ENCODE assay signal across 8 mouse cellular contexts in the genomic region with DNA sequence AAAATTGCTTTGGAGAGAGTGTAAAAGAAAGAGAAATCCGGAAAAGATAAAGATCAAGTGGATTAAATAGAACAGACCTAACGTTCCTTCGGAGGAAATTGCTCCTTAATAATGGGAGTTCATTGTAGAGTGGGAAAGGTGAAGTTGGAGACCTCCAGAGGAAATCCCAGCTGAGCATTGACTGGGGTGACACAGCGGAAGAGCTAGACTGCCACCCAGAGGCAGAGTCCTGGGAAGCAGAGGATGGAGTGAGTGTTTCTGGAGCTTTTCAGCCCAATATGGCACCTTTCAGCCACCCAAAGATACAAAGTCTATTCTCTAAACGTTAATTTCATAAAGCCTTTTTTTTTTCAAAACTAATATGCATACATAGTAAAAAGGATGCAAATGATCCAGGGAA.
DNase-seq lines count a peak whose midpoint lies in the region; ATAC-seq and TF ChIP-seq lines count a peak whose summit lies in the region.
"Had no signal": no experiment of that assay in that cellular context is flagged by ENCODE, and none has a peak within 500 bp of the region (broad histone marks: within the 10 kb centered on the region; RNA-seq: fewer than 3 reads in every experiment).

No protein-coding gene starts in this region.

- peak; percentile 85 for TF ChIP-seq CTCF in kidney, adult 2 months (conservative IDR thresholded peaks at IDR 0.05; ENCODE audit: insufficient read depth, insufficient read length, low read depth, low read length)
- peak; percentile 52 to 81 (median 79) for TF ChIP-seq CTCF in MEL (IDR thresholded peaks at IDR 0.05 in 2 of 3, conservative IDR thresholded peaks at IDR 0.05 in 1 of 3; ENCODE audit: control insufficient read depth in 1 of 3, insufficient read depth in 1 of 3, low read depth in 2 of 3, low read length in 3 of 3, poor library complexity in 1 of 3, severe bottlenecking in 1 of 3)
- TF ChIP-seq CTCF in brain, embryonic 14.5 days (IDR thresholded peaks at IDR 0.05; ENCODE audit: borderline replicate concordance, extremely low read depth, insufficient read depth, insufficient read length) = peak; percentile 71

- H3K36me3 ChIP-seq in kidney, adult 2 months (ENCODE audit: control insufficient read depth, insufficient read depth, low read length) = no peaks in the 10 kb centered on the region
- no peaks in the 10 kb centered on the region for H3K36me3 ChIP-seq in kidney, embryonic 16.5 days (ENCODE audit: insufficient read depth, low read length)
- no peaks in the 10 kb centered on the region for H3K36me3 ChIP-seq in MEL (ENCODE audit: control insufficient read depth in 1 of 2, insufficient read depth in 2 of 2, low read length in 2 of 2)
- no peaks in the 10 kb centered on the region for H3K36me3 ChIP-seq in limb, embryonic 10.5 days
- H3K36me3 ChIP-seq: embryonic facial prominence, embryonic 13.5 days had no signal

- TF ChIP-seq POLR2A in kidney, adult 2 months (IDR thresholded peaks at IDR 0.05; ENCODE audit: low read depth, low read length) = no peak
- TF ChIP-seq POLR2A in MEL (IDR thresholded peaks at IDR 0.05; ENCODE audit: control insufficient read depth in 1 of 2, insufficient read depth in 1 of 2, low read depth in 1 of 2, low read length in 2 of 2, poor library complexity in 1 of 2) = no peak
- TF ChIP-seq POLR2A in brain, embryonic 14.5 days (IDR thresholded peaks at IDR 0.05; ENCODE audit: borderline replicate concordance, extremely low read depth, insufficient read depth, insufficient read length, poor library complexity, severe bottlenecking) = no peak

- H3K4me3 ChIP-seq in kidney, adult 2 months (ENCODE audit: insufficient read depth, low read depth, low read length) = no peak overlapping the region
- H3K4me3 ChIP-seq in kidney, embryonic 16.5 days (ENCODE audit: low read length) = no peak overlapping the region
- no peak overlapping the region for H3K4me3 ChIP-seq in MEL (ENCODE audit: control insufficient read depth in 1 of 2, insufficient read depth in 1 of 2, low read depth in 2 of 2, low read length in 2 of 2)
- no peak overlapping the region for H3K4me3 ChIP-seq in limb, embryonic 10.5 days
- H3K4me3 ChIP-seq: embryonic facial prominence, embryonic 13.5 days had no signal

- H3K9me3 ChIP-seq in kidney, embryonic 16.5 days (ENCODE audit: low read length) = no peaks in the 10 kb centered on the region
- H3K9me3 ChIP-seq in MEL (replicated peaks; ENCODE audit: insufficient read depth, low read length) = no peaks in the 10 kb centered on the region
- H3K9me3 ChIP-seq in limb, embryonic 10.5 days (replicated peaks) = no peaks in the 10 kb centered on the region
- H3K9me3 ChIP-seq: embryonic facial prominence, embryonic 13.5 days had no signal

- peak; percentile 87 for TF ChIP-seq RAD21 in MEL (IDR thresholded peaks at IDR 0.05; ENCODE audit: low read depth, low read length)

- no peak overlapping the region for H3K4me2 ChIP-seq in kidney, embryonic 16.5 days (replicated peaks; ENCODE audit: low read depth, low read length)
- H3K4me2 ChIP-seq: embryonic facial prominence, embryonic 13.5 days had no signal

- H3K4me1 ChIP-seq in kidney, adult 2 months (ENCODE audit: control insufficient read depth, insufficient read depth, low read length) = no peaks in the 10 kb centered on the region
- no peaks in the 10 kb centered on the region for H3K4me1 ChIP-seq in kidney, embryonic 16.5 days (ENCODE audit: insufficient read depth, low read length)
- no peaks in the 10 kb centered on the region for H3K4me1 ChIP-seq in MEL (ENCODE audit: control insufficient read depth in 1 of 2, insufficient read depth in 2 of 2, low read length in 2 of 2)
- H3K4me1 ChIP-seq in limb, embryonic 10.5 days = no peaks in the 10 kb centered on the region
- H3K4me1 ChIP-seq: embryonic facial prominence, embryonic 13.5 days had no signal

- no peak overlapping the region for H3K9ac ChIP-seq in kidney, embryonic 16.5 days (replicated peaks; ENCODE audit: low read length)
- no peak overlapping the region for H3K9ac ChIP-seq in MEL (ENCODE audit: control insufficient read depth, low read depth, low read length, poor library complexity, severe bottlenecking)
- H3K9ac ChIP-seq: embryonic facial prominence, embryonic 13.5 days had no signal

- H3K79me2 ChIP-seq in MEL (ENCODE audit: control insufficient read depth, insufficient read depth, low read length, poor library complexity) = no peaks in the 10 kb centered on the region

- no peaks in the 10 kb centered on the region for H3K27me3 ChIP-seq in kidney, adult 2 months (replicated peaks; ENCODE audit: control insufficient read depth, insufficient read depth, low read length)
- H3K27me3 ChIP-seq in kidney, embryonic 16.5 days (ENCODE audit: insufficient read depth, low read length) = no peaks in the 10 kb centered on the region
- peaks cover 3 to 7% of the 10 kb centered on the region in 2 experiments; a peak in 3 of 4 replicates for H3K27me3 ChIP-seq in MEL (ENCODE audit: control insufficient read depth in 1 of 2, insufficient read depth in 2 of 2, low read length in 2 of 2)
- no peaks in the 10 kb centered on the region for H3K27me3 ChIP-seq in limb, embryonic 10.5 days (ENCODE audit: low read depth, poor library complexity, severe bottlenecking)
- H3K27me3 ChIP-seq: embryonic facial prominence, embryonic 13.5 days had no signal

- DNase-seq in kidney, adult 2 months = peak; percentile 52
- peak; percentile 36 for DNase-seq in MEL (ENCODE audit: low read depth, low spot score)
- DNase-seq in brain, embryonic 14.5 days (ENCODE audit: low read depth) = peak; percentile 57
- peak; percentile 51 for DNase-seq in limb, embryonic 10.5 days (ENCODE audit: low spot score)
- no peak for DNase-seq in spleen, adult 18-20 months

- no peak overlapping the region for H3K27ac ChIP-seq in kidney, adult 2 months (ENCODE audit: insufficient read depth, low read depth, low read length)
- H3K27ac ChIP-seq in kidney, embryonic 16.5 days (ENCODE audit: low read length) = no peak overlapping the region
- H3K27ac ChIP-seq in MEL (ENCODE audit: control insufficient read depth, low read depth, low read length) = no peak overlapping the region
- H3K27ac ChIP-seq in limb, embryonic 10.5 days = no peak overlapping the region
- H3K27ac ChIP-seq: embryonic facial prominence, embryonic 13.5 days had no signal

- 22% methylated on average over 5 of the region's 5 CpGs for WGBS in kidney, adult 2 months
- WGBS in kidney, embryonic 16.5 days = 22% methylated on average over 5 of the region's 5 CpGs
- 21% methylated on average over 5 of the region's 5 CpGs for WGBS in limb, embryonic 10.5 days

- no peak; the same call in 1 of the 2 replicates for ATAC-seq in kidney, embryonic 16.5 days (ENCODE audit: low FRiP score, low TSS enrichment)
- no peak for ATAC-seq in erythroblast, adult 5-6 weeks (replicated peaks; ENCODE audit: low FRiP score, poor library complexity, severe bottlenecking)

- no peak for TF ChIP-seq EP300 in MEL (IDR thresholded peaks at IDR 0.05; ENCODE audit: low read depth in 1 of 2, low read length in 2 of 2)

TF ChIP-seq in MEL, 35 proteins besides CTCF, POLR2A, EP300 and RAD21:
- TF ChIP-seq E2F4 (IDR thresholded peaks at IDR 0.05; ENCODE audit: borderline replicate concordance, low read depth, low read length) (no peak), TAL1 (IDR thresholded peaks at IDR 0.05; ENCODE audit: low read length) (no peak), ZC3H11A (IDR thresholded peaks at IDR 0.05; ENCODE audit: low read depth, low read length) (peak; percentile 80), ELF1 (IDR thresholded peaks at IDR 0.05; ENCODE audit: low read depth, low read length) (no peak), SMC3 (IDR thresholded peaks at IDR 0.05; ENCODE audit: low read depth, low read length) (peak; percentile 79), MYC (IDR thresholded peaks at IDR 0.05; ENCODE audit: low read depth, low read length) (no peak), MEF2A (IDR thresholded peaks at IDR 0.05; ENCODE audit: extremely low read depth, insufficient replicate concordance, low read depth, low read length, poor library complexity, severe bottlenecking) (no peak), MXI1 (IDR thresholded peaks at IDR 0.05; ENCODE audit: low read depth, low read length) (no peak), POLR2AphosphoS5 (IDR thresholded peaks at IDR 0.05; ENCODE audit: borderline replicate concordance, low read depth, low read length) (no peak), HCFC1 (IDR thresholded peaks at IDR 0.05; ENCODE audit: low read depth, low read length) (no peak), KAT2A (conservative IDR thresholded peaks at IDR 0.05; ENCODE audit: low read depth, low read length) (no peak)

Comparison
In these comparisons a context has a peak if more than half of its experiments do, and no peak if none do; other contexts are left out.
1. DNase-seq: peak in kidney, adult 2 months (single experiment), MEL (single experiment), brain, embryonic 14.5 days (single experiment) and limb, embryonic 10.5 days (single experiment); none in spleen, adult 18-20 months (0 of 2).
2. Peak in every context shown above with its lines, with median percentiles within 50 percentile points of each other: CTCF ChIP-seq.